Mouse (Mus musculus) heart, postnatal 10 days (tissue): ENCODE measurements at regions not wholly inside any gene's neighbourhood (a gene's known extent, or its start where the extent isn't known, plus 50 kb on each side); places are given as distances from the start of the nearest gene placed in this dataset.

ENCODE experiments used
- DNase-seq, 2 experiments: peaks; one replicate each; pipeline ENCODE4 v3.0.0; 2021
- intact Hi-C: fragments of 180-260 bp; cut with DNase I; formaldehyde crosslinking; loops from one replicate; pipeline ENCODE4 v1.15.1; 2025

- no peak for DNase-seq
- intact Hi-C loops, result no loop called here
Observed at GRCm38 (mm10) chr1:92776353-92776752, 55.1 kb upstream of the Gpc1 start.

- DNase-seq, result no peak
- intact Hi-C loops, result no loop called here
Observed at GRCm38 (mm10) chr1:92775908-92776307, 55.5 kb upstream of the Gpc1 start.

- DNase-seq, result peak; percentile 34 to 45
- intact Hi-C loops, result loop anchor here (5.0 kb wide), 2 partner anchors 57 to 78 kb away; partner anchors contain the start of gene Gpc1
Observed at GRCm38 (mm10) chr1:92774743-92775692, 56.4 kb upstream of the Gpc1 start.

- DNase-seq, result no peak
- intact Hi-C loops, result loop anchor here (5.0 kb wide), 2 partner anchors 58 to 77 kb away; partner anchors contain the start of gene Gpc1
Observed at GRCm38 (mm10) chr1:92774006-92774405, 57.4 kb upstream of the Gpc1 start.

GRCm38 (mm10) chr1:92772784-92773113 lies 58.7 kb upstream of the Gpc1 start:
- intact Hi-C loops, result loop anchor here (5.0 kb wide), 2 partner anchors 60 to 75 kb away; partner anchors contain the start of gene Gpc1
- no peak for DNase-seq

- DNase-seq, result peak; percentile 54 to 58
- intact Hi-C loops, result loop anchor here (5.0 kb wide), 2 partner anchors 60 to 75 kb away; partner anchors contain the start of gene Gpc1
Observed at GRCm38 (mm10) chr1:92772101-92772783, 59.2 kb upstream of the Gpc1 start.

GRCm38 (mm10) chr1:92769696-92770095 lies 61.7 kb upstream of the Gpc1 start:
- no peak for DNase-seq
- intact Hi-C loops, result loop anchor here (5.0 kb wide), 2 partner anchors 63 to 72 kb away; partner anchors contain the start of gene Gpc1

GRCm38 (mm10) chr1:92769156-92769555 lies 62.3 kb upstream of the Gpc1 start:
- intact Hi-C loops, result no loop called here
- no peak for DNase-seq

GRCm38 (mm10) chr1:92766496-92766895 lies 64.9 kb upstream of the Gpc1 start:
- intact Hi-C loops, result no loop called here
- DNase-seq, result no peak

GRCm38 (mm10) chr1:92754793-92755488 lies 76.5 kb upstream of the Gpc1 start:
- intact Hi-C loops, result no loop called here
- peak in 1 of 2 experiments; percentile 38 for DNase-seq

- DNase-seq, result no peak
- intact Hi-C loops, result no loop called here
Observed at GRCm38 (mm10) chr1:92751700-92752136, 79.7 kb upstream of the Gpc1 start.

GRCm38 (mm10) chr1:92749475-92749874 lies 82.0 kb upstream of the Gpc1 start:
- no peak for DNase-seq
- intact Hi-C loops, result no loop called here

- intact Hi-C loops, result no loop called here
- peak in 1 of 2 experiments; percentile 9 for DNase-seq
Observed at GRCm38 (mm10) chr1:92745284-92745683, 86.2 kb upstream of the Gpc1 start.

- intact Hi-C loops, result no loop called here
- peak; percentile 70 to 79 for DNase-seq
Observed at GRCm38 (mm10) chr1:92744528-92745241, 86.8 kb upstream of the Gpc1 start.

- intact Hi-C loops, result loop anchor here (2.0 kb wide), 1 partner anchor 90 kb away; no protein-coding TSS in a partner anchor
Observed at GRCm38 (mm10) chr1:92742881-92743621, 88.4 kb upstream of the Gpc1 start.

GRCm38 (mm10) chr1:92742300-92742699 lies 89.1 kb upstream of the Gpc1 start:
- DNase-seq, result no peak
- intact Hi-C loops, result loop anchor here (2.0 kb wide), 1 partner anchor 91 kb away; no protein-coding TSS in a partner anchor

More at GRCm38 (mm10) chr1:92742881-92743621, 88.4 kb upstream of the Gpc1 start:
- DNase-seq, result peak in 1 of 2 experiments; percentile 33

GRCm38 (mm10) chr1:92741047-92741446 lies 90.4 kb upstream of the Gpc1 start:
- intact Hi-C loops, result no loop called here

GRCm38 (mm10) chr1:92737600-92738197 lies 89.1 kb upstream of the Otos start:
- DNase-seq, result no peak
- intact Hi-C loops, result no loop called here

More at GRCm38 (mm10) chr1:92741047-92741446, 90.4 kb upstream of the Gpc1 start:
- no peak for DNase-seq

GRCm38 (mm10) chr1:92736411-92736810 lies 87.8 kb upstream of the Otos start:
- intact Hi-C loops, result no loop called here

More at GRCm38 (mm10) chr1:92736411-92736810, 87.8 kb upstream of the Otos start:
- no peak for DNase-seq
